8 mouse cellular contexts compared by ENCODE assay signal in the genomic region with DNA sequence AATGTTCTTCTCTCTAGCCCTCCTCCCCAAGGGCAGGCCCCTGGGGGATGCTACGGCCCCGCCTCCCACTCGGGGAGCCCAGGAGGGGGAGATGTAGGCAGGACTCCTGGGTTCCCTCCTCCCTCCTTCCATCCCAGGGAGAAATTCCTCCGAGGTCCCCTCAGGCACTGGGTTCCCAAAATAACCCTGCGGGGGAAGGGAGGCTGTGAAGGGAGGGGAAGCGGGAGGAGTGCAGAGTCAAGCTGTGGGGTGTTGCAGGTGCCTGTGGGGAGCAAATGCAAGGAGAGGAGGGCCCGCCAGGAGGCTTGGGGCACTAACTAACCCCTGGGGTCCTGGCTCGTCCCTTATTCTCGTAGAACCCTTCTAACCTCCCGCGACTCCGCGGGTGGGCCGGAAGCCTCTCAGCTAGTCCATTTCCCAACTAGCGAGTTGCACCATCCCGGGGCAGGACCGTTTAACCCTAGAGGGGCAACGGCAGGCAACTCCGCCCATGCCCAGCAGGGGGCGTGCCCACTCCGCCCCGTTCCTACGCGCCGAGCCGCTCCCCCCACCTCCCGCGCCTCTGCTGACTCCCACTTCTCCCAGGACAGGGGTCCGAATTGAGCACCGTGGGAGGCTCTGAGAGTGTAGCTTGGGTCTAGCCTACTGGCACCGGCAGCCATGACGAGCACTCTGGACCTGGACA. TPM values are rescaled to one million over a fixed set of nuclear protein-coding genes. Genes with fewer than 3 reads are reported as not detected.
DNase-seq lines count a peak whose midpoint lies in the region; ATAC-seq lines count a peak whose summit lies in the region.

No protein-coding gene starts in this region.

- H3K9me3 ChIP-seq in hindbrain, embryonic 10.5 days: no peaks in the 10 kb centered on the region
- H3K9me3 ChIP-seq in limb, embryonic 12.5 days: no peaks in the 10 kb centered on the region
- H3K9me3 ChIP-seq in midbrain, embryonic 12.5 days: no peaks in the 10 kb centered on the region

- DNase-seq in layer of hippocampus, adult 11-12 months (ENCODE audit: low spot score): peak; percentile 67
- DNase-seq in layer of hippocampus, adult 9-11 months: no peak
- peak; percentile 82 to 84 for DNase-seq in cerebellum, postnatal 10 days
- peak; percentile 50 to 71 for DNase-seq in frontal cortex, postnatal 10 days (ENCODE audit: low spot score in 2 of 2)
- peak; percentile 80 for DNase-seq in hindbrain, embryonic 10.5 days (ENCODE audit: low spot score)
- DNase-seq in spleen, postnatal 10 days (ENCODE audit: low spot score in 2 of 2): peak; percentile 83 to 88

- H3K36me3 ChIP-seq in hindbrain, embryonic 10.5 days: no peaks in the 10 kb centered on the region
- no peaks in the 10 kb centered on the region for H3K36me3 ChIP-seq in limb, embryonic 12.5 days
- no peaks in the 10 kb centered on the region for H3K36me3 ChIP-seq in midbrain, embryonic 12.5 days

- no peak for ATAC-seq in limb, embryonic 12.5 days (ENCODE audit: insufficient number of reproducible peaks, insufficient read depth, low FRiP score, low TSS enrichment, low read depth)
- no peak for ATAC-seq in midbrain, embryonic 12.5 days (ENCODE audit: low FRiP score, low read depth)

- peak overlapping the region; percentile 79 for H3K4me3 ChIP-seq in hindbrain, embryonic 10.5 days
- peak overlapping the region; percentile 63 for H3K4me3 ChIP-seq in limb, embryonic 12.5 days (replicated peaks)
- peak overlapping the region; percentile 35 for H3K4me3 ChIP-seq in midbrain, embryonic 12.5 days

- H3K4me1 ChIP-seq in hindbrain, embryonic 10.5 days (replicated peaks): peaks cover 74% of the 10 kb centered on the region
- peaks cover 40% of the 10 kb centered on the region for H3K4me1 ChIP-seq in limb, embryonic 12.5 days (replicated peaks)
- H3K4me1 ChIP-seq in midbrain, embryonic 12.5 days: peaks cover 42% of the 10 kb centered on the region

- 0 out of 2 replicates have a peak overlapping the region, but pooled peaks have one; percentile 14 for H3K9ac ChIP-seq in limb, embryonic 12.5 days (replicated peaks)
- 0 out of 2 replicates have a peak overlapping the region, but pooled peaks have one; percentile 28 for H3K9ac ChIP-seq in midbrain, embryonic 12.5 days (replicated peaks)

- peak overlapping the region; percentile 66 for H3K27ac ChIP-seq in hindbrain, embryonic 10.5 days
- no peak overlapping the region for H3K27ac ChIP-seq in limb, embryonic 12.5 days
- H3K27ac ChIP-seq in midbrain, embryonic 12.5 days (replicated peaks): no peak overlapping the region

- peaks cover 85% of the 10 kb centered on the region for H3K27me3 ChIP-seq in hindbrain, embryonic 10.5 days (ENCODE audit: insufficient read depth, poor library complexity, severe bottlenecking)
- H3K27me3 ChIP-seq in limb, embryonic 12.5 days: peaks cover 72% of the 10 kb centered on the region
- peaks cover 60% of the 10 kb centered on the region for H3K27me3 ChIP-seq in midbrain, embryonic 12.5 days

- WGBS in hindbrain, embryonic 10.5 days: under 1% methylated on average over 32 of the region's 32 CpGs
- WGBS in limb, embryonic 12.5 days: under 1% methylated on average over 32 of the region's 32 CpGs
- WGBS in midbrain, embryonic 12.5 days: 2% methylated on average over 29 of the region's 32 CpGs

- H3K4me2 ChIP-seq in limb, embryonic 12.5 days: peak overlapping the region; percentile 100
- peak overlapping the region; percentile 51 for H3K4me2 ChIP-seq in midbrain, embryonic 12.5 days (replicated peaks)

RNA-seq across cellular contexts. Expression of a gene that starts 2.1 kb away (rescaled TPM):
- 20.5 and 20.7 TPM in 2 replicates for polyA plus RNA-seq in hindbrain, embryonic 10.5 days (2016; fragmentation: Nextera tagmentation; extraction: Ambion mirVana)
- 16.3 and 16.8 TPM in 2 replicates for polyA plus RNA-seq in limb, embryonic 12.5 days (2016; fragmentation: Nextera tagmentation; extraction: Ambion mirVana)
- 21.5 and 21.6 TPM in 2 replicates for polyA plus RNA-seq in midbrain, embryonic 12.5 days (2016; fragmentation: Nextera tagmentation; extraction: Ambion mirVana)

RNA-seq across cellular contexts. Expression of a gene that starts 17.1 kb away (rescaled TPM):
- polyA plus RNA-seq in hindbrain, embryonic 10.5 days (2016; fragmentation: Nextera tagmentation; extraction: Ambion mirVana): 1.3 and 1.9 TPM in 2 replicates
- polyA plus RNA-seq in limb, embryonic 12.5 days (2016; fragmentation: Nextera tagmentation; extraction: Ambion mirVana): 6.3 and 6.5 TPM in 2 replicates
- polyA plus RNA-seq in midbrain, embryonic 12.5 days (2016; fragmentation: Nextera tagmentation; extraction: Ambion mirVana): 2.3 and 2.7 TPM in 2 replicates

RNA-seq across cellular contexts. Expression of a gene that starts 17.3 kb away (rescaled TPM):
- polyA plus RNA-seq in hindbrain, embryonic 10.5 days (2016; fragmentation: Nextera tagmentation; extraction: Ambion mirVana): 4.4 and 13.2 TPM in 2 replicates
- 1.8 and 2.4 TPM in 2 replicates for polyA plus RNA-seq in limb, embryonic 12.5 days (2016; fragmentation: Nextera tagmentation; extraction: Ambion mirVana)
- 16.0 and 22.5 TPM in 2 replicates for polyA plus RNA-seq in midbrain, embryonic 12.5 days (2016; fragmentation: Nextera tagmentation; extraction: Ambion mirVana)

RNA-seq across cellular contexts. Expression of a gene that starts 37.8 kb away (rescaled TPM):
- polyA plus RNA-seq in hindbrain, embryonic 10.5 days (2016; fragmentation: Nextera tagmentation; extraction: Ambion mirVana): 198 and 221 TPM in 2 replicates
- 164 and 171 TPM in 2 replicates for polyA plus RNA-seq in limb, embryonic 12.5 days (2016; fragmentation: Nextera tagmentation; extraction: Ambion mirVana)
- polyA plus RNA-seq in midbrain, embryonic 12.5 days (2016; fragmentation: Nextera tagmentation; extraction: Ambion mirVana): 193 and 205 TPM in 2 replicates
